Mouse (Mus musculus): ENCODE data around the gene Ltbp3. TPM values are rescaled to one million over a fixed set of nuclear protein-coding genes. Genes with fewer than 3 reads are reported as not detected.

Ltbp3 gene
- polyA plus RNA-seq, 2 experiments from 2014 or later = not detected

DNA sequence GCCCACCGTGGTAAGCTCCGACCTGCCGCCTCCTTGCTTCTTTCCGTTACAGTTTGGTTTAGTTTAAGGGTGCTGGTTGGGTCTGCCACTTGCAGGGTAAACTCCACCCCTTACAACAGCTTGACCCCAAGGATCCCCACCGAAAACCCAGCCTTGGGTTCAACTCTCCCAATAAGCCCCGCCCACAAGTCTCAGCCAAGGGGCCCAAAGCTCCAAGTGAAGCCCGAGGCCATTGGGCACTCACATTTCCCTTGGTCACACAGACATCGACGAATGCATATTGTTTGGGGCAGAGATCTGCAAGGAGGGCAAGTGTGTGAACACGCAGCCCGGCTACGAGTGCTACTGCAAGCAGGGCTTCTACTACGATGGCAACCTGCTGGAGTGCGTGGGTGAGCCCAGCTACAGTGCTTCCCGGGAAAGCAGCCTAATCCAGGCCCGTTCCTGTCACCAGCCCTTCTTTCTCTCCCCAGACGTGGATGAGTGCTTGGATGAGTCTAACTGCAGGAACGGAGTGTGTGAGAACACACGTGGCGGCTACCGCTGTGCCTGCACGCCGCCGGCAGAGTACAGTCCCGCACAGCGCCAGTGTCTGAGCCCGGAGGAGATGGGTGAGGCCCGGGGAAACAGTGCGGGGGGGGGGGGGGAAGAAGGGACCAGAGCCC lies 15.7 kb downstream of the Ltbp3 start:
- ATAC-seq = no peak

DNA sequence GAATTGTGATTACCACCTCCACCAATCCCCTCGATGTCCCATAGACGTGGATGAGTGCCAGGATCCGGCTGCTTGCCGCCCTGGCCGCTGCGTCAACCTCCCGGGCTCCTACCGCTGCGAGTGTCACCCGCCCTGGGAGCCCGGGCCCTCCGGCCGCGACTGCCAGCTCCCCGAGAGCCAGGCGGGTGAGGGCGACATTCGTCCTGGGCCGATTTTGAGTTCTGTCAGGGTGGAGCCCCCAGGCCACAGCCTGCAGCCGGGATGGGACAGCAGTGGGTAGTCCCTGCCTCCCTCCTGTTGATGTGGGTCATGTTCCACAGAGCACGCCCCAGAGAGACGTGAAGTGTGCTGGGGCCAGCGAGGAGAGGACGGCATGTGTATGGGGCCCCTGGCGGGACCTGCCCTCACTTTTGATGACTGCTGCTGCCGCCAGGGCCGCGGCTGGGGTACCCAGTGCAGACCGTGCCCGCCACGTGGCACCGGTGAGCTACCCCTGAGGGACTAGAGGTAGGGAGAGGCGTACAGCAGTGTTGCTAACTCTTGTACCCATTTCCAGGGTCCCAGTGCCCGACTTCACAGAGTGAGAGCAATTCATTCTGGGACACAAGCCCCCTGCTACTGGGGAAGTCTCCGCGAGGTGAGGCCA lies 16.4 kb downstream of the Ltbp3 start:
- ATAC-seq = no peak

DNA sequence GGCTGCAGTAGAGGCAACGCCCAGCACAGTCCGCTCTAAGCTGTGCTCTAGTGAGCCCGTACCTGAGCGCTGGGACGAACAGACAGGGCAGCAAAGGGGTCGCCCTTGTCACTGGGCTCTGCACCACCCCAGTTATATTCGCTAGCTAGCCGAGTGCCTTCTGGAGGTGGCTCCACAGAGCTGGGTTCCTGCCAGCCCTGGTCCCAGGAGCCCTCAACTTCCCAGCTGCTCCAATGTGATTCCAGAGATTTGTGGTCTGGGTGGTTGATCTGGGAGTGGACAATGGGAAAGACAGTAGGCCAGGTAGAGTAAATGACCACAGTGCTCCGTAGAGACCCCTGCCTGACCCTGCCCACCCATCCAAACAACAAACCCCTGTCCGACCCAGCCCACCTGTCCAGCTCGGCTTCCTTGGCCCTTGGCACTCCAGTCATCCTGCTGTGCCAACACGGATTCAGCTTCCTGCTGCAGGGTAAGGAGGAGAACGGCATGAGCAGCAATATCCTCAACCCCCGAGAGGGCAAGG lies 18.2 kb downstream of the Ltbp3 start:
- no peak for ATAC-seq

DNA sequence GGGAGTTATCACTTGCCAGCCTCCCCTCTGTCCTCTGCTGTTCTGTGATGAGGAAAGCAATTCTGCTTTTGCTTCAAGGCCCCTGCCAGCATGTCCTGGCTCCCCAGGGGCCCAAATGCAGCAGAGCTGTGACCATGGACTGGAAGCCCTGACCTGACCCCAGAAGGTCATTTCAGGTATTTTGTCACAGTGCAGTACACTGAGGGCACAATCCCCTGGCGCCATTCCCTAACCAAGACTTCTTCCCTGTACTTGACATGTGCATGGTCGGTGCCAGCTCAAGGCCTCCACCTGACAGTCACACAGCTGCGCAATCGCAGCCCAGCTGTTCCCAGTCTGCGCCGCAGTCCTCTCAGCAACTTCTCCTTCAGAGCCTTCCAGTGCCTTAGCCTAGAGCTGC lies 22.5 kb downstream of the Ltbp3 start:
- no peak for ATAC-seq

DNA sequence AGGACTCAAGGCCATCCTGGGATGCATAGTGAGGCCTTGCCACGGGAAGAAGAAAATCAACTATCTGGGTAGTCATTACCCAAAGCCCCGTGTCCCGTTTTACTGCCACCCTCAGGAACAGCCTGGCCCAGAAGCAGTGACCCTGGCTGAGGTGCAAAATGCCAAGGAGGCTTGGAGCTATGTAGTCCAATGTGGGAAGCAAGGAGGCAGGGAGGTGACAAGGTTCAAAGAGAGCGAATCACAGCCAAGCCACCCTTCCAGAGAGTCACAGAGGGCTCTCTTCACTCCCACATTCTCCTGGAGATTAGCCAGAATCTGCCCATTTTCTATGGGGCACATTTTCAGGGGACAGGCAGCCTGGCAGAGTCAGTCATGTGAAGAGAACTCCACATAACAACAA lies 26.6 kb downstream of the Ltbp3 start:
- ATAC-seq = no peak

DNA sequence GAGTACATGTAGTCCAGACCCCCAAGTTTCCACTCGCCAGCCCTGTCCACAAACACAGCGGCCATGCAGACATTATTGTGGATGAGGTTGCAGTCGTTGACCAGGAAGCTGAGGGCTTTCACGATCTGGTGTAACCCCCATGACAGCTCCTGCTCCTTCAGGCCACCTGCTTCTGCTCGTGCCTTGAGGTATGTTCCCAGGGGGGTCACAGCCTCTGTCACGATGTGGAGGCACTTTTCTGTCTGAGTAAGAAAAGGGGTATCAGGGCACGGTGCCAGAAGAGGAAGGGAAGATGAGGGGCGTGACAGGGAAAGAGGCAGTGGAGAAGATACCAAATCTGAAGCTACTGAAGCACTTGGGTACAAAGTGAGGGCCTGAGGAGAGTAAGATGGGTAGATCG lies 29.6 kb downstream of the Ltbp3 start:
- ATAC-seq = no peak

DNA sequence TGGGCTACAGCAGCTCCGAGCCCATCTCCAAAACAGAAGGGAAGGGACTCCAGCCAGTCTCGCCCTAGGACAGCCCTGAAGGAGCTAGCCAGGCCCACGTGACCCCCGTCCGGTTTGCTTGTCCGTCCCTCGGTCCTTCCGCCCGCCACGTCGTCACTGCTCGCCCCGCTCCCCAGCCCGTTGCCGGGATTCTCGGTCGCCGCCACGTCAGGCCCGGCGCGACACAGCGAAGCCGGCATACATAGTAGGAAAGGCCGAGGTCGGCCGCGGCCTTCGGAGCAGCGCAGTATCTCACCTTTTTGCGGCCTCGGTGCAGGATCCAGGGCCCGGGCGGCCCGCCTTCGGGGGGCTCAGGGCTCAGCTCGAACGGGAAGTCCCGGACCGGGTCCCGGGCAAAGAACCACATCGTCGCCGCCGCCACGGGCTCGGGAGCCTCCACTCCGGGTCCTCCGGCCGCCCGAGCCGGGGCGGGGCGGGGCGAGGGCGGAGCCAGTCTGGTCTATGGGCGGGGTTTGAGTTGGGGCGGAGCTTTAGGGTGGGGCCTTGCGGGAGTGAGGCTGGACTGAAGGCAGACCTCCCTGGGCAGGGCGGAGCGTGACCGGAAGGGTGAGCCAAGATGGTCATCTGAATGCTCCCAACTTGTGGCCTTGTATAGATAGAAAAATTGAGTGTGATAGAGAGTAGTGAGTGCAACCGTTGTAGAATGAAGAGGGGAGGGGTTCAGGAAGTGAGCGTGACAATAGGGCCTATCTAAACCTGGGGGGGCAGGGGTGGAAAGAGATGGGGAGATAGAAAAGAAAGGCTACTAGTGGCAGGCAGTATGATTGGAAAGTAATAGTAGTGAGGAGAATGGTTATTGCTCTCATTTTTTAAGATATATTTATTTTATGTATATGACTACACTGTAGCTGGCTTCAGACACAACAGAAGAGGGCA lies 30.5 kb downstream of the Ltbp3 start, which contains the start of gene Scyl1:
Gene Scyl1, minus strand, starts transcription at position 495 of the 936 bp plus-strand sequence.
- ATAC-seq = peak; percentile 94

DNA sequence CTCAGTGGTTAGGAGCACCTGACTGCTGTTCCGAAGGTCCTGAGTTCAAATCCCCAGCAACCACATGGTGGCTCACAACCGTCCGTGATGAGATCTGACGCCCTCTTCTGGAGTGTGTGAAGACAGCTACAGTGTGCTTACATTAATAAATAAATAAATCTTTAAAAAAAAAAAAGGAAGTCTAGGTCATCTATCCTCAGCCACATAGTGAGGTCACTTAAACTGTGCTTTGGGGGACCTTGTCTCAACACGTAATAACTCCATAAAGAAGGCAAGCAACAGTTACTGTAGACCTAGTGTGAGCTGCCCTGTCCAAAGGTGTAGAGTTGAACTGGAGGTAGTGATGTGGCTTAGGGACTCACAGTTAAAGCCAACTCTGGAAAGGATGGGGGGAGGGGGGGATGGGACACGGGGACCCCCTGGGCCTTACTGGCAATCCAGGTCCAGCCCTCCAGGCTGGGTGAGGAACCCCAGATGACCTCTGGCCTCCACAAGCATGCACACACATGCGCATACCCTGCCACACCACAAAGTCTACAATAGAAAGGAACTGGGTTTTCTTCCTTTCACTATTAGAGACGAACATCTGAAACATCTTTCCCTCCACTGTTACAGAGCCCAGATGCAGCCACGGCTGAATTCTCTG lies 36.8 kb downstream of the Ltbp3 start:
- no peak for ATAC-seq

DNA sequence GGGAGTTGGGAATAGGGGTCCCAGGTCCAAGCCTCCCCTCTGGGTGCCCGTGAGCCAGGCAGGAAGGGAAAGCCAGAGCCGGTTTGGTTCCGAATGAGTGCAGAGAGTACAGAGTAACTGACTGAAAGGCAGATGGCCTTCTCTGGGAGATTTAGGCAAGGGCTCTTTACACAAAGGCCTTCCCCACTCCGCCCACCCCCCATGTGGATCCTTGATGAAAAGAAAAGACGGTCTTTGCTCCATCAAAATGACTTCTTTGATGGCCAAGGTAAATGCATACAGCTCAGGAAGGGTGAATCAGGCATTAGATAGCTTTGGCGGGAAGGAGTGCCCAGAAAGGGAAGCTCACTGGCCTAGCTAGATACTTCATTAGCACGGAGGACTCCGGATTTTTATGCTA lies 37.6 kb downstream of the Ltbp3 start:
- ATAC-seq = no peak

DNA sequence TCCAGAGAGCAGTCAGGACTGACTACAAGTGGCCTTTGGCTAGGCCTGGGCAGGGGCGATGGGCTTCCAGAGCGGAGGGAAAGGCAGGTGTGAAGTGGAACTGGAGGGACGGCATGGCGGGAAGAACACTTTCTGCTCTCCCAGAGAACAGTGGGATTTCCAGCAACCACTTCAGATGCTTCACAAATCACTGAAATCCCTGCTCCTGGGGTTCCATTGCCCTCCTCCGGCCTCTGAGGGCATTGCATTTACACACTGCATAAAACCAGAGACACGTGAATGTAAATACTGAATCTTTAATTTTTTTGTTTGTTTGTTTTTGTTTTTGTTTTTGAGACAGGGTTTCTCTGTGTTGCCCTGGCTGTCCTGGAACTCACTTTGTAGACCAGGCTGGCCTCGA lies 39.5 kb downstream of the Ltbp3 start:
- no peak for ATAC-seq

DNA sequence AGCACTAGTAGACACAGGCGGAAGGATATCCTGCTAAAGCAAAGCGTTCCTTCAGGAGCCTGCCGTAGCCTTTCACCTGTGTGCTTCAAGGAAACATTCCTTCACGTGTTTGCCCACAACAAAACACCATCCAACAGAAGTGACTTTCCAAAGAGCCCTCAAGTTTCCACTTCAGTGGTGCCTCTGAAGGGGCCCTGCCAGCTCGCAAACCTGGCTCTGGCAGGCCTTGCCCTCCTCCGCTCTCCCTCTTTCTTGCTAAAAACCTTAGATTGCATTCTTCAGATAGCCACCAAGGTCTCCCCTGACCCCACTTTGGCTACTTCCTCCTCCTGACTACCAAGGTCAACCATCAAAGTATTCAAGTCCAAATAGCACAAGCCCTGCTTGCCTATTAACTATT lies 40.8 kb downstream of the Ltbp3 start:
- ATAC-seq = no peak

DNA sequence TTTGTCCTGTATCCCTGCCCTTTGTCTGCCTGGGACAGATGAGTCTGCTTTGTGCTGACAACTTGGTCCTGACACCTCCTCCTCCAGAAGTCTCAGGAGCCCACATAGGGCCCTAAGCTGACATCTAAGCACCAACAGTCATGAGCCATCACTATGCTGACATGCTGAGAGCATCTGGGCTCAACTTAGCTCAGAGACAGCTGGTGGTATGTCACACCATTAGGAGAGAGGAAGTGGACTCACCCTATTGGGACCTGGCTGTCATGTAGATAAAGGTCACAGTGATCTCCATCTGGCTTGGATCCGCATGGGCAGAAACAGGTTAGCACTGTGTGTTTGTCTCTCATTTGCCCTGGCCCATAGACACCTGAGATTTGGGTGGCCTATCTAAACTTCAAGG lies 41.4 kb downstream of the Ltbp3 start:
- no peak for ATAC-seq

DNA sequence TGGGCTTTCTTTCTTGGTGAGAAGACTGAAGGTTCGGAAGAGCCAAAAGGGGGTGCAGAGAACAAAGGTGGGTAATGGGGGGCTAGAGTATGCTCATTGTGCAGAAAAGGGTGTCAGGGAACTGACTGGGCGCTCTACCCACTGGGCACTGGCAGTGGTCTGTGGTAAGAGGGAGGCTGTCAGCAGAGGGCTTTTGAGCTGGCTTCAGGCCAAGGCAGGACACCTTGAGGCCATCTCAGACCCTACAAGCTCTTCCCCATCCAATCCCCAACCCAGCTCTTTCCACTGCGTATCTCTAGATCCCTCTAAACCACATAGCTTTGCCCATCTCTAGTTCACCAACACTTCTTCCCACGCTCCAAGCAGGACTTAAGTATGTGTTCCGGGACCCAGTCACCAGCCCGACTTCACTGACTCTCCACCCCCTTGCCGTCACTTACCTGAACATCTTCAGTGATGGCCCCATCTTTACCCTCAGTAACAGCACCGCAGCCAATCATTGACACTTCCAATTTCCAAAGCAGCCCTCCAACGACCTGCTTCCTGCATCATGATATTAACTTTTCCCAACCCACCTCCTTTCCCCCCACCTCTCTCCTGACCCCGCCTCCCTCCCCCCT lies 44.4 kb downstream of the Ltbp3 start:
- no peak for ATAC-seq

DNA sequence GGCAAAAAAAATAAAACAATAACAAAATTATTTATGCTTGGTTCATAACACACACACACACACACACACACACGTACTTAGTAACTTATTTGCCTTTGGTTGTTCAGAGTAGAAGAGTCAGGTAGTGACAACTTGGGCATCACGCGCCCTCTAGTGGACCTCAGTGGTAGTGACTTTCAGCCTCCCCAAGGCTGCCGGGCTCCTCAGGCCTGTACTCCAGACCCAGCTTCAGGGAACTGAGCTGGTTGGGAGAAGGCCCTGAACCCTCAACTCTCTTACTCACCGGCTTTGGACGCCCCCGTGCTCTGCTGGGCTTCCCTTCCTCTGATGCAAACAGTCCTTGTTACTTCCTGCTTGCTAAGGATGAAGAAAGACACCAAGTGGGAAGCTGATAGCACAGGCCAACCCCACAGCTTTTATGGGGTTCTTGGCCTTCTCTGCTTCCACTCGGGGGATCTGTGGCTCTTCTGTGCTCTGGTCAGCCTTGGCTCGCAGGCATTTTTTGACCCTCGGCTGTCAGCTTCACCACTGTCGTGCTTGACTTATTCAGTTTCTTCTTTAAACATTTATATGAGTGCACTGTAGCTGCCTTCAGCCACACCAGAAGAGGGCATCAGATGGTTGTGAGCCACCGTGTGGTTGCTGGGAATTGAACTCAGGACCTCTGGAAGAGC lies 45.9 kb downstream of the Ltbp3 start:
- ATAC-seq = peak; percentile 86

DNA sequence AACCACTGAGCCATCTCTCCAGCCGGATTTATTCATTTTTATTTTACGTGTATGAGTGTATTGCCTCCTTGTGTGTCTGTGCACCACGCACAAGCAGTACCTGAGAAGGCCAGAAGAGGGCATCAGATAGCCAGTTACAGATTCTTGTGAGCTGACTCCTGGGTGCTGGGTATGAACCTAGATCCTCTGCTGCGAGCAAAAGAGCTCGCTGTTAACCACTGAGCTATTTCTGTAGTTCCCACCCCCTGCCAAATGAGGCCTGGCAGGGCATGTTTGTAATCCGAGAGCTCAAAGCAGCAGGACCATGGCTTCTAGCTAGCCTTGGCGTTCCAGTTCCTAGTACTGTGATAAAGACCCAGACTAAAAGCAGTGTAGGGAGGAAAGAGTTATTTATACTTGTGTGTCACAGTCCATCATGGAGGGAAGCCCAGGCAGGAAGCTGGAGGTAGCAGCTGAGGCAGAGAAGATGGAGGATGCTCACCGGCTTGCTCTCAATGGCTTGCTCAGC lies 46.5 kb downstream of the Ltbp3 start:
- peak; percentile 79 for ATAC-seq

DNA sequence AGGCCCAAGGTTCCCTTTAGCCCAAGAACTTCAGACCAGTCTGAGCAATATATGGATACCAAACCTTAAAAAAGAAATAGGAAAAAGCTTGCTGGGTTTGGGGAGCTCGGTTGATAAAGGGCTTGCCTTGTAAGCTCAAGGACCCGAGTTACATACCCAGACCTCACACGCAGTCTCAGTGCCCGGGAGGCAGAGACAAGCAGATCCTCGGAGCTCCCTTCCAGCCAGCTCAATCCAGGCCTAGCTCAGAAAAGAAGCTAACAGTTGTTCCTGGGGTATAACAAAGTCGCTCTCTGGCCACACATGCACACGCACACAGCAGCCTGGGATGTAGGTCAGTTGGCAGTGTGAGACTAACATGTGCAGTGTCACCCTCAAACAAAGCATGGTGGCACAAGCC lies 47.2 kb downstream of the Ltbp3 start:
- ATAC-seq = no peak

DNA sequence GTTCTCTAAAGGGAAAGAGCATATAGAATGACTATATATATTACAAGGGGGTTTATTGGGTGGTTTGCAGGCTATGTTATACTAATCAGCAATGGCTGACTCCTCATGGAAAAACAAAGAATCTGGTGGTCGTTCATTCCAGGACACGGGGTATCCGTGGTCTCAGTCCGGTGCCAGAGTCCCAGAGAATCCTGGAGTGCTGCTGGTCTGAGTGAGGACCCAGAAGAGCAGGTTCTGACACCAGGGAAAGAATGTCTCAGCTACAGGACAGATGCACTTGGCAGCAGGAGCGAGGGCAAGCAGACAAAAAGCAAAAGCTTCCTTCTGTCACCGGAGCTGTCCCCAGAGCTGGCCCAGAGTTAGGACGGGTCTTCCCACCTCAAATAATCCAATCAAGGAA lies 47.9 kb downstream of the Ltbp3 start:
- ATAC-seq = no peak

DNA sequence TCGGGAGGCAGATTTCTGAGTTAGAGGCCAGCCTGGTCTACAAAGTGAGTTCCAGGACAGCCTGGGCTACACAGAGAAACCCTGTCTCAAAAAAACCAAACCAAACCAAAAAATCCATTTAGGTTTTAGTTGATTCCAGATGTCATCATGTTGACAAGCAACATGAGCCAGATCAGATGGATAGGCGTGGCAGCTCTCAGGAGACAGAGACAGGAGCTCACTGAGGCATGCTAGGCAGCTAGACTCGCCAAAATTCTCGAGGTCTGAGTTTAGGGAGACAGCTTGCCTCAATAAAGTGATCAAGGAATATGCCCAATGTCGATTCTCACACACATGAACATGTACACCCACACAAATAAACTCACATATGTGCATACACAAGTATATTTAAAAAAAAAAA lies 48.4 kb downstream of the Ltbp3 start:
- ATAC-seq = no peak

DNA sequence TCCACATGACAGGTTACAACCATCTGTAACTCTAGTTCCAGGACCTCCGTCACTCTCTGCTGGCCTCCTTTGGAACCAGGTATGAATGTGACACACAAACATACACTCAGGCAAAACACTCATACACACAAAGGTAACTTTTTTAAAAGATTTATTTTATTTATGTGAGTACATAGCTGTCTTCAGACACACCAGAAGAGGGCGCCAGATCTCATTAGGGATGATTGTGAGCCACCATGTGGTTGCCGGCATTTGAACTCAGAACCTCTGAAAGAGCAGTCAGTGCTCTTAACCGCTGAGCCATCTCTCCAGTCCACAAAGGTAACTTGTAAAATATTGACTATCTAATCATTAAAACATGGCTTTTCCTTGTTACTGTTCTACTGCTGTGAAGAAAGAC lies 50.6 kb downstream of the Ltbp3 start:
- no peak for ATAC-seq

DNA sequence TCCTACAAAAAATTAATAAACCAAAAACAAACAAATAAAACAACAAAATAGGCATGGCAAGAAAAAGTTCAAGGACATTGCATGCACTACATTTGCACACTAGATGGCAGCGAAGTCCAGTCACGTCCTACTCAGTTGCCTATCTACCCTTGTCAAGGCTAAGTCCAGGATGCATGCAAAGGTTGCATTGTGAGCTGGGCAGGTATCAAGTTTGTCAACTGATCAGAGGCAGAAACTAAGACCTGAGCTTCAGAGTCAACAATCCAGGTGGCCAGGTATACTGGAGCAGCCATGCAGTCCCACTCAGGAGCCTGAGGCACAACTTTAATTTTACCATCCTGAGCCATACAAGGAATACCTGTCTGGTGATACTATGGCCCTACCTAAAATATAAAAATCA lies 52.4 kb downstream of the Ltbp3 start:
- ATAC-seq = peak; percentile 75

Measured in CD4-positive, CD25-positive, alpha-beta regulatory T cell, adult 4 months (primary cell).